Mouse (Mus musculus): ENCODE results near the gene Ptgdr2.
A peak's percentile ranks its signal among the peaks of the same experiment; 100 is the strongest.

Ptgdr2 gene

DNA sequence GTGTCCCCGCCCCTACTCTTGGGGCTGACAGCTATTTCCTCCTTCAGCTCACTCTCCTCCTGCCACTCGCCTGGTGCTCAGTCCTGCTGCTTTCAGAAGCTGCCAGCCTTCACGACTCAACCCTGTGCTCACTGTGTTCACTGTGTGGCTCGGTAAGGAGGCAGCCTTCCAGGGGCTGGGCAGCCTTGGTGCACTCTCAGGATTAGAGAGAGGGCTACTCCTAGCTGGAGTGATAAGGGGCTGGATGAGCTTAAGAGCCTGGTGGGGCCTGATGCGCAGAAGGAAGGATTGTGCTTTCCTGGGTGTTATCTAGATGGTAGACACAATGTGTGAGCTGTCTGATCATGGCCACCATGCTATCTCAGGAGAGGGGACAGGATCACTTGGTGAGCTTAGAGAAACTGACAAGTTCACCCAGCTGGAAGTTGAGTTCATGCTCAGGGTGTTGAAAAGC is at the start of gene Ptgdr2:
TSS of gene Ptgdr2 (plus strand) at position 51 of the 454 bp plus-strand sequence.
- no peak for DNase-seq

DNA sequence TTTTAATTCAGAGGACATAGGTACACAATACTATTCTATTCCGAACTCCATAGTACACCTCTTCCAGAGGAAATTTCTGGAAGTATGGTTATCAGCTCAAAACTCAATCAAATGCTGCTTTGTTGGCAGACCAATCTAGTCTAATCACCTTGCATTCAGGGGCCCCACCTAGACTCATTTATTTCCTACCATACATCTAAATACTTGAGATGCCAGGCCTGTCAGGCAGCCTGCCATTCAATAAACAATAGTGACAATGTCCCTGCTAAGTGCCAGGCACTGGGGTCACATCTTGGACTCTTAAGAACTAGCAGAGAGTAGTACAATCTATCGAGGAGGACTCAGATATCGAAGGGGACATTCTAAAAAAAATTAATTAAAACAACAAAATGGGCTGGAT is 44.8 kb upstream of the Ptgdr2 start:
- DNase-seq = no peak

- peak; percentile 92 to 93 for DNase-seq
These were observed 41.9 kb upstream of the Ptgdr2 start, which contains the start of gene Prpf19 for GRCm38 (mm10) chr19:10895016-10895528. Gene Prpf19, plus strand, starts transcription at chr19:10895231.

- DNase-seq = no peak
These were observed 41.3 kb upstream of the Ptgdr2 start for GRCm38 (mm10) chr19:10895708-10896107.

- no peak for DNase-seq
These were observed 40.1 kb upstream of the Ptgdr2 start for GRCm38 (mm10) chr19:10896849-10897248.

DNA sequence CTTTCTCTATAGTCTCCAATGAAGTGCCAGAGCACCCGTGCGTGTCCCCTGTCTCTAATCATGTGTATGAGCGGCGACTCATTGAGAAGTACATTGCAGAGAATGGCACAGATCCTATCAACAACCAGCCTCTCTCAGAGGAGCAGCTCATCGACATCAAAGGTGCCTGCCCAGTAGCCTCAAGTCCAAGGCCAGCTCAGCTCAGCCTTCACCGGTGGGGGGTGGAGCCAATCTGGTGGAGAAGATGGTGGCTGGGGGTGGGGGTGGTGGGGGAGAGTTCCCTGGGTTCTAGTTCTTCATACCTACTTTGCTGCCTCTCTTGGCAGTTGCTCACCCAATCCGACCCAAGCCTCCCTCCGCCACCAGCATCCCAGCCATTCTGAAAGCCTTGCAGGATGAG is 39.5 kb upstream of the Ptgdr2 start:
- DNase-seq = no peak

GRCm38 (mm10) chr19:10900315-10900714 is 36.6 kb upstream of the Ptgdr2 start:
- DNase-seq = no peak

DNA sequence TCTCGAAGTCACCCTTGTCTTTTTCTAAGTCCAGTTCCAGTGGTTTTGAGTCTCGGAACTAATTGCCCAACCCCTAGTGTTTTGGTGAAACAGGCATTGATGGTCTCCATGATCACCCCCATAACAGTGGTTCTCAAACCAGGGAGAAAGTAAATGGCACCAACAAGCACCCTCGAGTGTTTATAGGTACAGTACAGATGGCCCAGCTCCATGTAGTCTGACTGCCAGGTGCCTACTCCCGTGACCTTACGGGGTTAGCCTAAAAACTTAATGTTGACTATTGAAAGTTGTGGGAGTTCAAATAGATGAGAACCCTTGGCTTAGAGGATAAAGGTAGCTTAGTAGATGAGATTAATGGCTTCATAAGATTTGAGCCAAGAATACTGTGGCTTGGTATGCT is 35.9 kb upstream of the Ptgdr2 start:
- no peak for DNase-seq

DNA sequence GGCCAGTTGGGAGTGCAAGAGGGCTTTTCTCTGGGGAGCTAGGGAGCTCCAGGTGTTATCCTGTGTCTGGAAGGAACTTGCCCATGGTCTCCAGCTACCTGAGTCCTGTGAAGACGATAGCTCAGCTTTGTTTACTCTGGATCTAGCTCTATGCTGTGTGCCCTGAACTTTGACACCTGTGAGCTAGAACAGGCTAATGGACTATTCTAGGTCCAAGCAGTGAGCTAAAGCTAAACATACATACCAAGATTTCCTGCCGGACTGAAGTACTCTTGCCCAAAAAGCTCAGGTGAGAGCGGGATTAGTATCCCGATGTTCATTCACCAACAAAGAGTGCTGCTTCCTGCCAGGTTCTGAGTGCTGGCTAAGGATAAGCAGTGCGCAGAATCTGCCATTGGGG is 32.4 kb upstream of the Ptgdr2 start:
- DNase-seq = no peak

GRCm38 (mm10) chr19:10904927-10905727 is 31.8 kb upstream of the Ptgdr2 start:
- peak; percentile 13 to 14 for DNase-seq

DNA sequence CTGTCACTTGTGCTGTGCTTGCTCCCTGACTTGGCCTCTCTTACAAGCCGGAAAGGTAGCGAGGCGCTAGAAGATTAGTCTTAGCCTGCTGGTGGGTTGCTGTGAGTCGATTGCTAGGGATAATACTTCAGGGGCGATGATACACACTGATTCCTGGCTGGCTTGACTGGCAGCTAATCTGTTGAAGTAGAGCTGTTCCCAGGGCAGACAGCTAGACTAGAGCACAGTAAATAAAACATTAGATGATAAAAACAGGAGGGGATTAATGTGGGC is 31.3 kb upstream of the Ptgdr2 start:
- DNase-seq = no peak

DNA sequence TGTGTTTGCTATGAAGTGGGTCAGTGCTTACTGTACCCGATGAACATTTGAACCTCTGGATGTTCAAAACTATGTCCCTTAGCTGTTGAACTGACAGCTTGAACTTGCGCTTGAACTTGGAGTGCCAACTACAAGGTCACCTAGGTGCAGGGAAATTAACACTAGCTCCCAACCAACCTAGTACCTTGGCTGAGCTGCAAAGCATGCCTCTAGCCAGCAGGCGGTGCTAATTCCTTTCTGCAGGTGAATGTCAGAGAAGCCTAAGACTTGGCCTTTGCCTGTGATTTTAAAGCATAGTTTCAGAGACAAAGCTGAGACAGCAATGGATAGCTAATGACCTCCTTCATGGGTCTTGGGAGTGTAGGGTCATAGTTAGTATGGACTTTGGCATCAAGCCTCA is 29.1 kb upstream of the Ptgdr2 start:
- DNase-seq = peak; percentile 16 to 53

GRCm38 (mm10) chr19:10909087-10909721 is 27.8 kb upstream of the Ptgdr2 start:
- no peak for DNase-seq

GRCm38 (mm10) chr19:10914291-10914690 is 22.7 kb upstream of the Ptgdr2 start:
- no peak for DNase-seq

DNA sequence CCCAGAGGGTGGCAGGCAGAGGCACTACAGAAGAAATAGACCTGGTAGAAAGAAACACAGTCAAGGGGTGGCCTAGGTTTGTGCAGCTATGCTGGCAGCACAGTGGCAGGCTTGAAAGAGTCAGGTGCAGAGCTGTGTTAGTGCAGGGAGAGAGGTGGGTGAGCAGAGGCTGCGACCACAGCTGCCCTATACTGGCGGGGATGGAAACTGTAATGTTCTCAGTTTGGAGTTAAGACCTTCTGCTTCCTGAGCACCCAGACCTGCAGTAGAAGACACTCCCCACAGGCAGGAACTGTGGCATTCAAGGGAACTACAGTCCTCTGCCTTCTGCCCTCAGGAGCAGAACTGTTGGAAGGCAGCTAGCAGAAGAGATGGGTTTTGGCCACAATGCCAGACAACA is 22.1 kb upstream of the Ptgdr2 start:
- DNase-seq = no peak

- no peak for DNase-seq
These were observed 20.5 kb upstream of the Ptgdr2 start for GRCm38 (mm10) chr19:10916506-10916905.

- DNase-seq = no peak
These were observed 18.5 kb upstream of the Ptgdr2 start for GRCm38 (mm10) chr19:10918321-10918991.

DNA sequence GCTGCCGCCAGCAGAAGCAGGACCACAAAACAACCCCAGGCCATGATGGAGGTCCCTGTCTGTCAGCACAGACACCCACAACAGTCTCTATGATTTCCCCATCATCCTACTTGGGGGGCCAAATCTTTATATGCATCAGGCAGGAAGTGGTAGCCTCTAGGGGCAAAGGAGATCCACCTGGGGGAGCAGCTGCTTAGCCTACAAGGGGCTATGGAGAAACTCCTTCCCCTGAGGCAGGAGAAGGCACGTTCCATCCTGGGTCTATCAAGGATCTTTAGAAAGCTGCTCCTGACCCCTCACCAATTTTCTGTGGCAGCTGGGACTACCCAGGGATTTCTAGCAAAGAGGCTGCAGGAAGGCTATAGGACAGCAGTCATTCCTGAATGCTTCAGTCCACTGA is 16.4 kb upstream of the Ptgdr2 start, which contains the start of gene Zp1:
TSS of gene Zp1 (minus strand) at position 101 of the 400 bp plus-strand sequence.
- DNase-seq = no peak

GRCm38 (mm10) chr19:10921058-10921457 is 15.9 kb upstream of the Ptgdr2 start:
- DNase-seq = no peak

- no peak for DNase-seq
These were observed 12.7 kb upstream of the Ptgdr2 start for GRCm38 (mm10) chr19:10924220-10924619.

DNA sequence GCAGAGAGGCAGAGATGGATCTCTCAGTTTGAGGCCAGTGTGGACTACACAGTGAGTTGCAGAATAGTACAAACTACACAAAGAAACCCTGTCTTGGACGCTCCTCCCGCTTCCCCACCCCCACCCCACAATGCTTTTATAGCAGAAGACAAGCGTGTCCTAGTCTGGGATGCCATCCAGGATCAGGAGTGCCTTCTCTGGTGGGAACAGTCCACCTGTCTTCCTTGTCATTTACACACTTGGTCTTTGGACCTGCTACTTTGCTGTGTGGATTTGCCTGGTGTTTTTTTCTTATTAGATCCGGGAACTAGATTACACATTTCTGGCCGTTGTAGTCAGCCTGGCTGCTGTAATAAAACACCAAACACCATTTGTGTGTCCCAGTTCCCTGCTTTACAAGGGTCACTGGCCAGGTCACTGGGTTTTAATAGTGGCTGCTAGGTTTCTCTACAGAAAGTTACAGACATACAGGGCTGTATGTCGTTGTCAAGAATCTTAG is 10.8 kb upstream of the Ptgdr2 start:
- no peak for DNase-seq

DNA sequence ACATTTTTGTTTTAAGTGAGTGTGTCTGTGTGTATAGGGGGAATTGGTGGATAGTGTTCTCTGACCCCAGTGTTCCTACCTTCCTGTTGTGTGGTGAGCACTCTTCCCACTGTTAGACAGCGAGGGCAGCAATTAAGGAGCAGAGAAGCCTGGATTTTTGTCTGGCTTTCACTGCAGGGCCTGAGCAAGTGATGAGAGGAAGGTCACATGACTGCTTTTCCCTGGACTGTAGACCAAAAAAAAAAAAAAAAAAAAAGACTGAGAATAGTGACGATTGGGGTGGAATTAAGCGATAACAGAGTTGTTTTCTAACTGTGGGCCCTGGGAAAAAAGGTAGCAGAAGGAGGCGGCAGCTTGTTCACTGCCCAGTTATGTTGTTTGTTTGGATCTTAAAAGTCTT is 10.3 kb upstream of the Ptgdr2 start:
- DNase-seq = no peak

GRCm38 (mm10) chr19:10930641-10931040 is 6.3 kb upstream of the Ptgdr2 start:
- DNase-seq = no peak

Data from spleen, adult 18-20 months (tissue).